Mouse (Mus musculus): ENCODE results near the gene Myo18a. TPM values are rescaled to one million over a fixed set of nuclear protein-coding genes. Genes with fewer than 3 reads are reported as not detected.

Myo18a gene
- polyA plus RNA-seq, 1 experiment from 2014 or later: 17.3 TPM

GRCm38 (mm10) chr11:77901366-77901765, 138.3 kb downstream of the Myo18a start:
- H3K27me3 ChIP-seq: peaks cover 69% of the 10 kb centered on the region
- peaks cover 7% of the 10 kb centered on the region for H3K4me1 ChIP-seq (replicated peaks)
- WGBS (ENCODE audit: insufficient replicate concordance): 44% methylated on average over 5 of the region's 5 CpGs
- ATAC-seq (ENCODE audit: low read depth) (no peak), DNase-seq (no peak)
- H3K4me2 ChIP-seq: no peak overlapping the region
- no peak overlapping the region for H3K27ac ChIP-seq
- no peak overlapping the region for H3K4me3 ChIP-seq (replicated peaks)
- no peaks in the 10 kb centered on the region for H3K36me3 ChIP-seq
- H3K9me3 ChIP-seq (replicated peaks): no peaks in the 10 kb centered on the region
- no peak overlapping the region for H3K9ac ChIP-seq

- H3K36me3 ChIP-seq: no peaks in the 10 kb centered on the region
- ATAC-seq (ENCODE audit: low read depth) (no peak), DNase-seq (no peak)
- H3K4me3 ChIP-seq (replicated peaks): no peak overlapping the region
- peaks cover 69% of the 10 kb centered on the region for H3K27me3 ChIP-seq
- peaks cover 7% of the 10 kb centered on the region for H3K4me1 ChIP-seq (replicated peaks)
- no peak overlapping the region for H3K27ac ChIP-seq
- 37% methylated on average over 8 of the region's 8 CpGs for WGBS (ENCODE audit: insufficient replicate concordance)
- H3K9me3 ChIP-seq (replicated peaks): no peaks in the 10 kb centered on the region
- H3K4me2 ChIP-seq: no peak overlapping the region
- no peak overlapping the region for H3K9ac ChIP-seq
Observed at GRCm38 (mm10) chr11:77901775-77902355, 138.8 kb downstream of the Myo18a start.

DNA sequence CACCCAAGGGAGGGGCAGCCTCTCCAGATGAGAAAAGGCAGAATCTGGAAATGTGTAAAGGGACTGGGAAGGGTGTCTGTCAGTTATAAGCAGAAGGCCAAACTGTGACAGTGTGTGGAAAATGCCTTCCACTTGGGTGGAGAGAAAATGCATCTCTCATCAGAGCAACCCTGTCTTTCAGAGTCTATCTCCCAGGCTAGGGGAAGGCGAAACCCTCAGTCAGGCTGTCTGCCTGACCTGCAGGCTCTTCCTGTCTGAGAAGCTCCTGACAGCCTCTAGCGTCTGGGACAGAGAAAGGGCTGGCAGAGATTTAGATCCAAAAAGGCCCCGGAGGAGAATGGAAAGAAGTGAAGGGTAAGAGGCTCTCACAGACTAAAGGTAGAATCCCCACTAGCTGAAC, 140.7 kb downstream of the Myo18a start:
- no peaks in the 10 kb centered on the region for H3K9me3 ChIP-seq (replicated peaks)
- H3K4me1 ChIP-seq (replicated peaks): peaks cover 7% of the 10 kb centered on the region
- no peak overlapping the region for H3K4me3 ChIP-seq (replicated peaks)
- H3K9ac ChIP-seq: no peak overlapping the region
- ATAC-seq (ENCODE audit: low read depth): no peak
- H3K4me2 ChIP-seq: no peak overlapping the region
- WGBS (ENCODE audit: insufficient replicate concordance): 25% methylated on average over 3 of the region's 3 CpGs
- peaks cover 68% of the 10 kb centered on the region for H3K27me3 ChIP-seq
- H3K36me3 ChIP-seq: no peaks in the 10 kb centered on the region
- no peak for DNase-seq
- H3K27ac ChIP-seq: no peak overlapping the region

DNA sequence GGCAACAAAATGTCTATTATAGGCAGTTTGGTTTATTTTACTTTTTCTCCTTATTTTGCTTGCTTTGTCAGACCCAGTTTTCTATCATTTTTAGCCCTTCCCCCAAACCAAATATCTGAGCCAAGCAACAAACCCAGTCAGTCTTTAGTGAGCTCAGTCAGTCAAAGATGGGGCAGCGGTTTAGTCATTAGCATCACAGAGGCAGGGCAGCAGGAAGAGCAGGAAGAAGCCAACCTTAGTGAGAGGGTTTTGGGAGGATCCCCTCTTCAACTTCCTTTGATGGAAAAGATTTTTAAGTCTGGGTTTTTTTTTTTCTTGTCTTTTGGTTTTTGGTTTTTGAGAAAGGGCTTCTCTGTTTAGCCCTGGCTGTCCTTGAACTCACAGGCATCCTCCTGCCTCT, 141.7 kb downstream of the Myo18a start:
- H3K36me3 ChIP-seq: no peaks in the 10 kb centered on the region
- ATAC-seq (ENCODE audit: low read depth) (no peak), DNase-seq (no peak)
- 41% methylated on average over 1 of the region's 1 CpGs for WGBS (ENCODE audit: insufficient replicate concordance)
- no peaks in the 10 kb centered on the region for H3K9me3 ChIP-seq (replicated peaks)
- H3K4me2 ChIP-seq: no peak overlapping the region
- no peak overlapping the region for H3K4me3 ChIP-seq (replicated peaks)
- peaks cover 7% of the 10 kb centered on the region for H3K4me1 ChIP-seq (replicated peaks)
- peaks cover 67% of the 10 kb centered on the region for H3K27me3 ChIP-seq
- H3K27ac ChIP-seq: no peak overlapping the region
- no peak overlapping the region for H3K9ac ChIP-seq

DNA sequence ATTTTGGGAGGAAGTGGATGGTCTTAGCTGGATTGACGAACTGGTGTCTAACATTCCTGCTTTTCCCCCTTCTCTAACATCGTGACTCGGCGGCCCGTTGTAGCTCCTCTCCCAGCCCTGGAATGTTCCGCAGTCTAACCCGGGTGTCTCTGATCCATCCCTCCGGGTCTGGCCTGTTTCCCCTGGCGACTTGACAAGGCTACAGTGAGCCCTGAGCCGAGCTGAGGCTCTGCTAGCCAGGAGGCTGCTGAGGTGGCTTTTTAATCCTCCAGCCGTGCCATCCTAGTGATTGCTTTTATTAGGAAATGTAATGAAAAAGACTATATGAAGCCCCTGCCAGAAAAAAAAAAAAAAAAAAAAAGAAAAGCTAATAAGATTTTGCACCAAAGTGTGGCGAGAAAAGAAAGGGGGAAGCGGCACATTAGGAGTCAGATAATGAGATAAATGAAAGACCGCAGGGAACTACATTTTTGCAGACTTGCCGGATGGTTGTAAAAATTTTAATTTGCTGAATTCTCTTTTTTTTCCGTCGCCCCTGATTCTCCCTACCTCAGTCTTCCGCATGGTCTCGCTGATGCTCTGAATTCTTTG, 143.1 kb downstream of the Myo18a start:
- no peak overlapping the region for H3K9ac ChIP-seq
- H3K36me3 ChIP-seq: no peaks in the 10 kb centered on the region
- WGBS (ENCODE audit: insufficient replicate concordance): 30% methylated on average over 19 of the region's 19 CpGs
- no peak overlapping the region for H3K4me2 ChIP-seq
- H3K27ac ChIP-seq: no peak overlapping the region
- H3K27me3 ChIP-seq: peaks cover 75% of the 10 kb centered on the region
- H3K4me1 ChIP-seq (replicated peaks): peaks cover 4% of the 10 kb centered on the region; the same call in 1 of the 2 replicates
- no peak overlapping the region for H3K4me3 ChIP-seq (replicated peaks)
- ATAC-seq (ENCODE audit: low read depth): no peak
- no peaks in the 10 kb centered on the region for H3K9me3 ChIP-seq (replicated peaks)
- DNase-seq: no peak

DNA sequence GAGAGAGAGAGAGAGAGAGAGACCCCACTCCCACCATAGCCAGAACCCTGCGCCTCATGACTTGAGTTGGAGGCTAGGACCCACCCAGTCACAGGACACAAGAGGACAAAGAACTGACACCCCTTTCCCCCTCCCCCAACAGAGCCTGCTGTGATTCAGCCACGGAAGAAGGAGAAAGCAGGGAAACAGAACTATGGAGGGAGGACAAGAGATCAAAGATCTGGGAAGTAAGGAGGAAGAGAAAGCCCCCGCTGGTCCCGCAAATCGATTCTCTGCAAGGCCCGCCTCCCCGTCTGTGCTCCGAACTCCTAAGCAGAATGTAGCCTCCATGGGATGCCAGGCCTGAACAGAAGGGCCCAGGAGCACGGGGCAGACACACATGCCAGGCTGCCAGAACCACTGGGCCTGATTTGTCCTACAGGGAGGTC, 143.7 kb downstream of the Myo18a start:
- no peak overlapping the region for H3K27ac ChIP-seq
- ATAC-seq (ENCODE audit: low read depth): no peak
- peaks cover 4% of the 10 kb centered on the region; the same call in 1 of the 2 replicates for H3K4me1 ChIP-seq (replicated peaks)
- H3K9ac ChIP-seq: no peak overlapping the region
- H3K9me3 ChIP-seq (replicated peaks): no peaks in the 10 kb centered on the region
- DNase-seq: no peak
- H3K36me3 ChIP-seq: no peaks in the 10 kb centered on the region
- H3K4me2 ChIP-seq: 0 out of 2 replicates have a peak overlapping the region, but pooled peaks have one; percentile 8
- peaks cover 77% of the 10 kb centered on the region for H3K27me3 ChIP-seq
- H3K4me3 ChIP-seq (replicated peaks): no peak overlapping the region
- WGBS (ENCODE audit: insufficient replicate concordance): 15% methylated on average over 9 of the region's 9 CpGs

- Histone ChIP-seq H3K36me3 (no peaks in the 10 kb centered on the region), H3K27ac (no peak overlapping the region), H3K27me3 (peaks cover 84% of the 10 kb centered on the region), H3K4me3 (replicated peaks) (no peak overlapping the region), H3K9ac (no peak overlapping the region), H3K9me3 (replicated peaks) (no peaks in the 10 kb centered on the region), H3K4me2 (no peak overlapping the region), H3K4me1 (replicated peaks) (no peaks in the 10 kb centered on the region)
- DNase-seq: no peak
- ATAC-seq (ENCODE audit: low read depth): no peak
- WGBS (ENCODE audit: insufficient replicate concordance): 46% methylated on average over 4 of the region's 4 CpGs
Observed at GRCm38 (mm10) chr11:77908468-77908867, 145.4 kb downstream of the Myo18a start.

DNA sequence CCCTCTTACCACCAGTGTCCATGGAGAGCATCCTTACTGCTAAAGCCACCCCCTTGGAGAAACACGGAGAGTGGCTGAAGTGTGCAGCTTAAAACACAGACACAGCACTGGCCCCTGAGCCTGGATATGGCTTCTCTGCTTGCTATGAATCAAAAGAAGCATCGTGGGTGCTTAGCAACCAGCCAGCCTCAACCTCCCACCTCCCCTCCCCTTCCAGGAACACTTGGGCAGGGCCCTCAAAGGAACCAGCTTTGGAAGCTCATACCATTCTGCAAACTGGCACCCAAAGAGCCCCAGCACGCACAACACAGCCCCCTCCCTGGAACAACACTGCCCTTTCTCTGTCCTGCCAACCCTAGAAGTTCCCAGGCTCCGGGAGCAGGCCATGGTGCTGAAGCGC, 146.3 kb downstream of the Myo18a start:
- no peaks in the 10 kb centered on the region for H3K36me3 ChIP-seq
- H3K27me3 ChIP-seq: peaks cover 89% of the 10 kb centered on the region
- ATAC-seq (ENCODE audit: low read depth): no peak

DNA sequence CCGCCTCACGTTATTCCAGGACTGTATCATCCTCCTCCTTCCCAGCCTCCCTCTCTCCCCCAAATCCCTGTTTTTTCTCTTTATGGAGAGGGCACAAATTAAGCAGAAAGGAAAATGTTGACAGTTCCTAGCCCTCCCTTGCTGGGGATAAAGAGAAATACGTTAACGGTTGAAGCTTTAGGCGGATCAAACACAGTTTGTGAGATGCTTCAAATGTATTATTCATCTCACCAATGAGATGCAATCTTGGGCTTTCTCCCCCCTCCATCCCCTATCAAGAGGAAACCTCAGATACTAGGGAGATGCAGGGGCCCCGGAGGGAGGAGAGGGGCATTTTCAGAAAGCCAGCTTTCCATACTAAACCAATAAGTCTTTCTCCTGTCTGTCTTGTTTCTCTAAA, 146.7 kb downstream of the Myo18a start:
- no peaks in the 10 kb centered on the region for H3K4me1 ChIP-seq (replicated peaks)
- no peak for DNase-seq
- no peak overlapping the region for H3K9ac ChIP-seq
- H3K27ac ChIP-seq: no peak overlapping the region
- H3K27me3 ChIP-seq: peaks cover 89% of the 10 kb centered on the region
- WGBS (ENCODE audit: insufficient replicate concordance): 30% methylated on average over 6 of the region's 6 CpGs
- no peak overlapping the region for H3K4me2 ChIP-seq
- H3K9me3 ChIP-seq (replicated peaks): no peaks in the 10 kb centered on the region
- H3K36me3 ChIP-seq: no peaks in the 10 kb centered on the region
- ATAC-seq (ENCODE audit: low read depth): no peak
- no peak overlapping the region for H3K4me3 ChIP-seq (replicated peaks)

More for the DNA sequence above, 146.3 kb downstream of the Myo18a start:
- Histone ChIP-seq H3K27ac (no peak overlapping the region), H3K4me1 (replicated peaks) (no peaks in the 10 kb centered on the region), H3K4me3 (replicated peaks) (no peak overlapping the region), H3K9ac (no peak overlapping the region), H3K9me3 (replicated peaks) (no peaks in the 10 kb centered on the region), H3K4me2 (no peak overlapping the region)
- 26% methylated on average over 5 of the region's 5 CpGs for WGBS (ENCODE audit: insufficient replicate concordance)
- no peak for DNase-seq

DNA sequence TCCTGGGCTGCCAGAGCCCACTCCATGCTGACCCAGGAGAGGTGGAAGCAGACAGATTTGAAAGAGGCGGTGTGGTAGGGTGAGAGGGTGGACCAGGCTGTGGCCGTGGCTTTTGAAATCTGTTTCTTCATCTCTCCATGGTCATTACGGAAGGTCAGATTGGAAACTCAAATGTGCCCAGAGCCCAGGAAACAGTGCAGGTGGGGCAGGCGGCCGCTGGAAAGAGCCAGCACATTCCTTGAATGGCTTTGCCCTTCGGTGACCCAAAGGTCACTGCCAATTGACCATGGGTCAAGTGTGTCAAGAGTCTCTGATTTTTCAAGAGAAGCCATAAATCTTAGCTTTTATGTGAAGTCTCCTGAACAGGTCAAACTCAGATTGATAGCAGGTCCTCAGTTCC, 150.5 kb downstream of the Myo18a start:
- no peaks in the 10 kb centered on the region for H3K36me3 ChIP-seq
- no peaks in the 10 kb centered on the region for H3K4me1 ChIP-seq (replicated peaks)
- no peak overlapping the region for H3K4me3 ChIP-seq (replicated peaks)
- H3K9ac ChIP-seq: no peak overlapping the region
- no peak overlapping the region for H3K4me2 ChIP-seq
- H3K9me3 ChIP-seq (replicated peaks): no peaks in the 10 kb centered on the region
- DNase-seq: no peak
- WGBS (ENCODE audit: insufficient replicate concordance): 54% methylated on average over 6 of the region's 6 CpGs
- ATAC-seq (ENCODE audit: low read depth): no peak
- H3K27me3 ChIP-seq: peaks cover 87% of the 10 kb centered on the region
- no peak overlapping the region for H3K27ac ChIP-seq

GRCm38 (mm10) chr11:77914598-77915260, 151.7 kb downstream of the Myo18a start:
- Histone ChIP-seq H3K9ac (no peak overlapping the region), H3K4me1 (replicated peaks) (no peaks in the 10 kb centered on the region), H3K36me3 (no peaks in the 10 kb centered on the region), H3K27ac (no peak overlapping the region), H3K27me3 (peaks cover 83% of the 10 kb centered on the region), H3K4me3 (replicated peaks) (no peak overlapping the region), H3K4me2 (no peak overlapping the region), H3K9me3 (replicated peaks) (no peaks in the 10 kb centered on the region)
- 8% methylated on average over 32 of the region's 32 CpGs for WGBS (ENCODE audit: insufficient replicate concordance)
- DNase-seq: no peak
- no peak for ATAC-seq (ENCODE audit: low read depth)

Measured in liver, embryonic 13.5 days (tissue).